Mouse (Mus musculus): ENCODE results near the gene Gm14440.
"Not testable (repeated sequence)": the region's sequence is repeated elsewhere in the genome, so short reads cannot be mapped to it uniquely, and the experiment has no call there.

The Gm14440 gene

DNA sequence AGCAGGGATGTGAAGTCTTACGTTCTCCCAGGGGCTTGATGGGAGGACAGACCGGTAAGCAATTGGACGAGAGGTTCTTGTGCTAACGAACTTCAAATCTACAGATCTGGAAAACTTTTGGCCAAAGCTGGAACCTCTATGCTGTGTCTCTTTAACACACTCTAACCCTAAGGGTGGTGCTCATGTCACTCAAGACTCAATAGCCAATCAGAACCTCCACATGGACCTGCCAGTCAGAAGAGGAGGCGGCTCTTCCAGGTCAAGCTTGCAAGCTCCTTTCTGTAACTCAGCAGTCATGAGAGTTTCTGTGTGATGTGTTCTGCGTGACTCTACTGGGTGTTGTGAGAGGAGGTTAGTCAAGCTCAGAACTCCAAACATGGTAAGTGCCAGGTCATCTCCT is at the start of gene Gm14440:
Gm14440 (plus strand) TSS at position 301 of the 400 bp plus-strand sequence.
- not testable (repeated sequence) for DNase-seq (ENCODE audit: low spot score)

All from lung, postnatal 25 days (tissue).